Mouse (Mus musculus) layer of hippocampus, postnatal 25 days (tissue): ENCODE measurements around the gene Xpo5. TPM values are rescaled to one million over a fixed set of nuclear protein-coding genes. Genes with fewer than 3 reads are reported as not detected.

Source experiments
- DNase-seq, 2 experiments: peaks; one replicate each; pipeline ENCODE4 v3.0.0; 2022; ENCODE audit warnings: mixed read lengths in 2 of 2, low spot score in 1 of 2; ENCODE audit errors: extremely low spot score in 1 of 2
- total RNA-seq, 2 experiments: library from RNA; stranded (reverse); gene quantifications; 2 replicates each; pipeline ENCODE4 v1.2.3; 2021

The Xpo5 gene
- total RNA-seq: 10 to 100 TPM; 44.9 to 45.7 TPM

DNA sequence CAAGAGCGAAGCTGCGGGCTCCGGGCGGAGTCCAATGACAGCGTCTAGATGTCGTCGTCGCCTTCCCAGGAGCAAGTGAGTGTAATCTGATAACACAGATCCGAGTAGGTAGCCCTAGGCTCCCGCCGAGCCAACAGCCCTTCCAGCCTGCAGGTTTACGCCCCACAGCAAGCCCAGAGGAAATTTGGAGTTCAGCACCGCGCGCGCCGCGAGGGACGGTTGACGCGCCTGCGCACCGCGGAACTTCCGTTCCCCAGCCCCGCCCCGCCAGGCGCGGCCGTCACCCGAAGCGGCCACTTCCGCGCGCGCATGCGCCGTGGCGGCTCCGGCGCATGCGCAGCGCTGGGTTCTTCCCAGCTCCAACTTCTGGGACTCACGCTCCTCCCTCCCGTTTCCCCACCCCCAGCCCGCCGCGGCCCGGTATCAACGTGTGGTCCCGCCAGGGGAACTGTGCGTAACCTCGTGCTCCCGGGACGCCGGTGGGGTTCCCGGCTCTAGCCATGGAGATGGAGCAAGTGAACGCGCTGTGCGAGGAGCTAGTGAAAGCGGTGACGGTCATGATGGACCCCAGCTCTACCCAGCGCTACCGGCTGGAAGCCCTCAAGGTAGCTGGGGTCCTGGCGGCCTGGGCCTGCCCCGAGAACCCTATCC is at the start of gene Xpo5, which contains the start of gene Polh:
TSS of gene Xpo5 (plus strand) at position 362 of the 651 bp plus-strand sequence.
TSS of gene Polh (minus strand) at position 225 of the 651 bp plus-strand sequence.
- DNase-seq: peak; percentile 79 to 85

DNA sequence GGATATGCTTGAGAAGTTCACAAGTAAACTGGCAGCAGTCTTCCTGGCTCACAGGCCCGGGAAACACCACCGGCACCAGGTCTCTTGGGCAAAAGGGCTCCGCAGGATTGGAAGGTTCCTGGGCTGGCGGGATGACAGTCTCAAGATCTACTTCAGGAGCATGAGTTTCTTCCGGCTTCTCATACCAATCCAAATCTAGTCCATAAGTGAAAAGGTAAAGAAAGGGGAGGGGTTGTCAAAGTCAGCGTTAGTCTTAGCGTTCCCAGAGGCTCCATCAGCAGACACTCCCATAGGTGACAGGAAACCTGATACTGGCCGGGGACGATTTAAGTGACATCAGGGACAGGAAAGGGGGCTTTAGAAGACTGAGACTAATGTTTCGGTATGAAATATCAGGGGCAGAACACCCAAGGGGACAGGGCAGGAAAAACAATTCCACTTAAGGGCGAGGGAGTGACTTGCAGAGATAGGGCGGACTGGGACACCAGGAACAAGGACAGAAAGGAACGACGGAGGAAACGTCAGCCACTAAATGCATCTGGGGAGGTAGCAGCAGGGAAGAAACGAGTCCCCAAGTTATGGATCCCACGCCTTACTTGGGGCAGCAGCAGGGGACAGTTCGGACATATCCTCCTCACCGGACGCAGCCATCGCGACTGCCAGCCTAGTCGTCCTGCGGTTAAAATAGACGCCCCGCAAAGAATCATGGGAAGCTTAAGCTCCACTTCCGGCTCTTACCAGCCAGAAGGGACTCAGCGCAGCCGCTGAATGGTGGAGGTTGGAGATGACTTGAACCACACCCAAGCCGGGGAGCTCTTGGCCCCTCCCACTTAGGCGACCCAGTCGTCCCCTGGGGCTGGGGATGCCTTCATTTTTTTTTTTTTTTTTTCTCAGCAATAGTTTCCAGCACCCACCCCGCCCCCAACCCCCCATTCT is 49.5 kb upstream of the Xpo5 start, which contains the start of gene Mad2l1bp:
TSS of gene Mad2l1bp (minus strand) at position 707 of the 936 bp plus-strand sequence.
- peak; percentile 62 to 66 for DNase-seq

DNA sequence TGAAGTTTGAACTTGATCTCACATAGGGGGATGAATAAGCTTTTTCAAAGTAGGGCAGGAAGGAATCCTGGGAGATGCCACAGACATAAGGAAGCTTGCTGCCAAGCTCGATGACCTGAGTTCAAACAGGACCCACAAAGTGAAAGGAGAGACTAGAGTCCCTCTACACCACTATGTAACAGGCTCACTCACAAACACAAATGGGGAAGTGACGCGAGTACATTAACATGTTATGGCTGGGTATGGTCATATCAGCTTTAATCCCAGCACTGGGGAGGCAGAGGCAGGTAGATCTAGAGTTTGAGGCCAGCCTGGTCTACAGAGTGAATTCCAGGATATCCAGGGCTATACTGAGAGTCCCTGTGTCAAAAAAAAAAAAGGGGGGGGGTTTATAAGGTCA is 48.2 kb upstream of the Xpo5 start:
- DNase-seq: no peak

DNA sequence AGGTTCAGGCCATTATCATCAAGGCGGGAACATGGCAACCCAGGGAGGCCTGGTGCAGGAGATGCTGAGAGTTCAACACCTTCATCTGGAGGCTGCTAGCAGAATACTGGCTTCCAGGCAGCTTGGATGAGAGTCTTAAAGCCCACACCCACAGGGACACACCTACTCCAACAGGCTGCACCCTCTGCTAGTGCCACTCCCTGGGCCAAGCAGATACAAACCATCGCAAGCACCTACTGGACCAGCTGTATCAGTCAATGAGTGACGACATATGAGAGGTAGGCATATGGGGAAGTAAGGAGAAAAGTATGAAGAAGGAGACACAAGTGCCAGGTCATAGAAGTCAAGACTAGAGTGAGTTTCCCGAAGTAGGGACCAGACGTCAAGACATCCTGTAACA is 45.9 kb upstream of the Xpo5 start:
- DNase-seq: no peak

DNA sequence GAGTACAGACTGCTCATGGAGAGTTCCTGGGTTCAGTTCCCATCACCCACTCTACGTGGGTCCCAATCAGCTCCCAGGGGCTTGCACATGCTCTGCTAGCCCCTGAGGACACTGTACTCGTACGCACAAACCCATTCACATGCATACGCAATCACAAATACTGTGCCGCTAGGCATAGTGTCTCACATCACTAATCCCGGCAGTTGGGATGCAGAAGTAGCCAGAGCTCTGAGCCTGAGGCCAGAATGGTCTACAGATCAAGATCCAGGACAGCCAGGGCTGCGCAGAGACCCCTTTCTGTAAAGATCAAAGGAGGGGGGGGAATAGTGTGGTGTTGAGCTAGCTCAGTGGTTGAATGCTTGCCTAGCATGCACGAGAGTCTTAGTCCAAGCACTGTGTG is 45.5 kb upstream of the Xpo5 start:
- DNase-seq: no peak

DNA sequence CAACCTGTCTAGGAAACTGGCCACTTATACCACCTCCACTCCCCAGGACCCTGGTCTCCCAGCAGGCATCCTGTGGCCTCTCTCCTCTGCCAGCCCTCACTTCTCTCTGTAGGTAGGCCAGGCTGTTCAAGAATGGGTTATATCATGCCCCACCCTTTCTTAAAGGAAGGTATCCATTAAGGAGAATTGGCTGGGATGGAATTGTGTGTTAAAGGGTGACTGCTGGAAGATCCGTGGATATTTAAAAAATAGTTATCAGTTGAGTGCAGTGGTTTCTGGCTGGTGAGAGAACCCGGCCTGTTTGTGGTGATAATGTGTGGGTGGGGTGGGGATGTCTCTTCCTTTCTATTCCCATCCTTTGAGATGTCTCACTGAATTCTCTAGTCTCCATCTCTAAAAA is 43.3 kb upstream of the Xpo5 start:
- no peak for DNase-seq

DNA sequence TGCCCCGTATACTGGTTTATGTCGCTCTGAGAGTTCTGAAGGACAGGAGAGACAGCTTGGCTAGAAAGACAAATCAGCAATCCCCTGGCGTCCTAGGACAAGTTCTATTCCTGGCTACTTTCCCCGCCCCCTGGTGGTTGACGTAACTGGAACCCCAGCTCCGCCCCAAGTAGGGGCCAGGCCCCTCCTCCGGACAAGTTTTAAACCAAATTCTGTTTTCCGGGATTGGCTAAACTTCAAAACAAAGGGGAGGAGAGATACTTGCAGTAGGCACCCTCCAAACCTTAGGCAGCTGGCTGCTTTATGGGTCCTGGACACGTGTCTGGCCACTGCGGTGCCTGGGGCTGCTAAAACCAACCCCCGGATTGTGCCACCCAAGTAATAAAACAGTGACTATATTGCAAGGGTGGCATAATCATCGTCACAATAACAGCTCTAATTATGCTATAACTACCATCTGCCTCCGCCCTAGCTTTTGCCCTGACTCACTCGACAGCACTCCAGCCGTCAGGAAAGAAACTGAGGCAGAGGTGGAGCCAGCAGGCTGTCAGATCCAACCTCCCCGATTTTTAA is 42.4 kb upstream of the Xpo5 start:
- DNase-seq: peak; percentile 72 to 81

DNA sequence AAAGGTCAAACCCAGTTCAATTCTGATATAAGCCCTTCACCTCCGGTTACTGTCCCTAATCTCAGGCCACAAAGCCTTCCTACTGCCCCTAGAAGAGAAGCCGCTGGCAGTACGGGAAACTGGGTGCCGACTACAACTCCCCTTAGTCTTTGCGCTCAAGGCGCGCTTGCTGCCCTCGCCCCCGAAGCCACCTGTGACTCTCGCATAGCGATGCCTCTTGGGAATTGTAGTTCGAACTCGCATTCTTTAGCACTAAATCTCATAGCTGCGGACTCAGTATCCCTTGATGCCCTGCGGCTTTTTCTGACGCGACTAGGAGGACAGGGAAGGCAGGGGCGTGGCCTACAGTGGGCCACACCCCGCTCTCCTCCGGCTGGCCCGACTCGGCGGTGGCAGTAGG is 41.9 kb upstream of the Xpo5 start, which contains the start of gene Gtpbp2:
TSS of gene Gtpbp2 (plus strand) at position 347 of the 400 bp plus-strand sequence.
- DNase-seq: peak; percentile 74 to 83

DNA sequence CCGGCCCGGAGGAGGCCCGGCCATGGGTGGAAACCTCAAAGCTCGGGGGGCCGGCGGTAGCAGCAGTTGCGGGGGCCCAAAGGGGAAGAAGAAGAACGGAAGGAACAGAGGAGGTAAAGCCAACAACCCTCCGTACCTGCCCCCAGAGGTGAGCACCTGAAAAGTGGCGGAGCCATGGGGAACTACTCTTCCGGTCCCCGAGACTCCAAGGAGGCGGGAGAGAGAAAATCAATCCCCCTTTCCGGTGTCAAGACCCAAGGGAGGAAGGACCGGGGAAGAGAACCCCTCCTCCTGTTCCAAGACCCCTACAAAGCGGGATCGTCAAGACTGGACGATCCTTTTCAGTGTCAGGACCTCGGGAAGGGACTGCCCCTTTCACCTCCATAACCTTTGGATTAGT is 41.4 kb upstream of the Xpo5 start:
- DNase-seq: no peak

DNA sequence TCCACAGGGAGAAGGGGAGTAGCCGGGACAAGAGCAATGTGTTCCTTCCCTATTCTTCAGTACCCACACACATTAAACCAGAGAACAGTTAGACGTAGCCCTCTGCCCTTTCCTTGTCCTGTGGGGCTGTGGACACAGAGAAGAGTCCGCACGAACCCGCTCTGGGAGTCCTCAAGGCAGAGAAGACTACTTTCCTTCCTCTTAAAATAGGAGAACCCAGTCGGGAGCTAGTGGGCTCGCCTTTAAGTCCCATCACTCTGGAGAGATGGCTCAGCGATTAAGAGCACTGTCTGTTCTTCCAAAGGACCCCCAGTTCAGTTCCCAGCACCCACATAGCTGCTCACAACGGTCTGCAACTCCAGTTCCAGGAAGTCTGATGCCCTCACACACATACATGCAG is 40.9 kb upstream of the Xpo5 start:
- DNase-seq: no peak

DNA sequence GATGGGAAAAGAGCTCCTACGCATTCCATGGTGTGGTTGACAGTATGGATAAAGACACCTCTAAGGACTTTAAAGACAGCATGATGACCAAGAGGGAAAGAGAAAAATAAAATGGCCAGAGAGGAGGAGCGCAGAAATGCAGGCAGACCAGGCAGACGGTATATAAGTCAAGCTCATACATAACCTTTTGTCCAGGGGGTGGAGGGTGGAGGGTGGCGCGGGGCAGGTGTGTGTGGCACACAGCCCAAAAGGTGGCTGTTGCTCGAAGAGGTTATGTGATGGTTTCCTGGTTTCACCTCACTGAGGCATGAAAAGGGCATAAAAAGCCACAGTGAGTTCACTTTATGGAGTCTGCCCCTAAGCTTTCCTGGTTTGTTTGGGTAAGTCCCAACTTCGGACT is 40.0 kb upstream of the Xpo5 start:
- no peak for DNase-seq

DNA sequence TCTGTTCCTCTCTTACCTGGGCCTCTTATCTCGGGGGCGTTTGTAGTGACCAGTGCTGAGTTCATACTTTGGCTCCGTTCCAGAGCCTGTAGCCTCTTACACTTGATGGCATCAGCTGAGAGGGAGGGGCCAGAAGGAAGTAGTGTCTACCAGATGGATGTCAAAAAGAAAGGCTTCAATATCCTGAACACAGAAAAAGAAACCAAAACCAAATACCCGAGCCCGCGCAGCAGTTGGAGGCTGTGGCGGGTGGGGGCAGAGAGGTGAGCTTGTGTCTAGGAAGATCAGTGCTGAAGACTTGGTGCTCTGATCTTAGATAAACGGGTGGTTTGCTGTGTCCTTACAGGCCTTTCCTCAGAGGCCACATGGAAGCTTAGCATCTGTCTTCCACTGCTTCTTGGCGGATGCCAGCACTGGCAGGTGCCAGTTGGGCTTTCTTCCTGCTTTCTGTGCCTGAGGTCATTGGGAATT is 39.6 kb upstream of the Xpo5 start:
- no peak for DNase-seq

DNA sequence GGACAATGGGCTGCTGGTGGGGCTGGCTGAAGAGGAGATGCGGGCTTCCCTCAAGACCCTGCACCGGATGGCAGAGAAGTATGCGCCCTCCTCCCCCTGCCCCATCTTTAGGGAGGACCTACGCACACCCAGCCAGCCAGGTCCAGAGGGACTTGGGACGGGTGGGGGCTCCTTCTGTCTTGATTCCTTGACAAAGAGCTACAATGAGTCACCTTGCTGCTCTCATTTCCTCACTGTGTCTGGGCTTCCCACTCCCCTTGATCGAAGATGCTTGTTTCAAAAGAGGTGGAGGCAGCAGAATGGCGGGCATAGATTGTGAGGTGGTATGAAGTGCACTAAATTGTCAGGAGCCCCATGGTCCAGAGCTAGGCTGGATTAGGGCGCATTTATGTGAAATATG is 38.3 kb upstream of the Xpo5 start:
- DNase-seq: no peak

DNA sequence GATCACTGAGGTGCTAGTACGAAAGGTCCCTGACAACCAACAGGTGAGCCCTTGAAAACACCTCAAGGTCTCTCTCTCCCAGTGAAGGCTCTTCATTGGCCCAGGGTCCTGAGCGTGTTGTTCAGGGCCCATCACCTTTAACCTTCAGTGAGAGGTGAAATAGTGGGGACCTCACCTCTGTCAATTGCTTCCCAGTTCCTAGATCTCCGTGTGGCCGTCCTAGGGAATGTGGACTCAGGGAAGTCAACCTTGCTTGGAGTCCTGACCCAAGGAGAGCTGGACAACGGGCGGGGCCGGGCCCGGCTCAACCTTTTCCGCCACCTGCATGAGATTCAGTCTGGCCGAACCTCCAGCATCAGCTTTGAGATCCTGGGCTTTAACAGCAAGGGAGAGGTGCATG is 37.8 kb upstream of the Xpo5 start:
- no peak for DNase-seq

DNA sequence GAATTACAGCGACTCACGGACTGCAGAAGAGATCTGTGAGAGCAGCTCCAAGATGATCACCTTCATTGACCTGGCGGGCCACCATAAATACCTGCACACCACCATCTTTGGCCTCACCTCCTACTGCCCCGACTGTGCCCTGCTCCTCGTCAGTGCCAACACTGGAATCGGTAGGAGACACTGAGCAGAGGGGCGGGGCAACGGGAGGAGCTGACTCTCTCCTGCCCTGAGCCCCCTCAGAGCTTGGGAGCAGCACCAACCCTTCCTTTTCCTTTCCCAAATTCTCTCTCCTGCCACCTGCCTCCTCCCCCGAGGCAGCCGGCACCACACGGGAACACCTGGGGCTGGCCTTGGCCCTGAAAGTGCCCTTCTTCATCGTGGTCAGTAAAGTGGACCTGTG is 37.1 kb upstream of the Xpo5 start:
- DNase-seq: no peak

DNA sequence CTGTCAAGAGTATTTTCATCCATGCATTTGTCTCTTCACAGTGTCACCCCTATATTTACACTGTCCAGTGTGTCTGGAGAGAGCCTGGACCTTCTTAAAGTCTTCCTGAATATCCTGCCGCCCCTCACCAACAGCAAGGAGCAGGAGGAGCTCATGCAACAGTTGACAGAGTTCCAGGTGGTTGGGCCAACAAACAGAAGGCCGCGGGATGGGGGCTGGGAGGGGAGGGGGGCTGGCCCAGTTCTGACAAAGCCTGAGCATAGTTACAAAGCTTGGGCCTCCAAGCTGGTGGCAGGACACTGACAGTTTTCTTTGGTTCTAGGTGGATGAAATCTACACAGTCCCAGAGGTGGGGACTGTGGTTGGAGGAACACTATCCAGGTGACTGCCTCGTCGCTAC is 36.3 kb upstream of the Xpo5 start:
- DNase-seq: no peak

DNA sequence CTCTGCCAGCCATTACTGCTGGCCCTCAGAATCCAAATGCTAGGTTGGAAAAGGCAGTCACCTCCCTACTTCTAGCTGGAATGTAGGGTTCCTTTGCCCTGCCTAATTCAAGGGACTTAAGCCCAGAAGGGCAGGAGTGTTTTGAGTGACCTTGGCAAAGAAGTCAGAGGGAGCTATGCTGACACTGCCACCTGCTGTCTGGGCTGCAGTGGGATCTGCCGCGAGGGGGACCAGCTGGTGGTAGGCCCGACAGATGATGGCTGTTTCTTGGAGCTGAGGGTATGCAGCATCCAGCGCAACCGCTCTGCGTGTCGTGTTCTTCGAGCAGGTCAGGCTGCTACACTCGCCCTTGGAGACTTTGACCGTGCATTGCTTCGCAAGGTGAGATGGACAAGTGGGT is 35.6 kb upstream of the Xpo5 start:
- DNase-seq: no peak

DNA sequence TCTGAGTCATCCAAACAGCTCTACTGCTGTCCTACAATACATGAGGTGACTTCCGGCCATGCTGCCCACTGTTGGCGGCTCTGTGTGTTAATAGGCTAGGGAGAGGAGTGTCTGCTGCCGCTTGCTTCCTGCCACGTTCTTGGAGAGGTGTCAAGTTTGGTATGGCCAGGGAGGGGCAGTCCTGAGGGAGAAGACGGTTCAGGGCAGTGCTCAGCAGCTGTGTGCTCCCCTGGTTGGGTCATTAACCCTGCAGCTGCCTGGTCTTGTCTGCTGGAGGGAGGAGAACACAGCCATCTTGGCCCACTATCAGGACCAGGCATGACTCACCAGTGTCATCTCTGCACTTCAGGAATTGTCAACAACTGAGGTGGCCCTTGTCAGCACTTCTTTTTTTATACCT is 34.3 kb upstream of the Xpo5 start:
- no peak for DNase-seq

DNA sequence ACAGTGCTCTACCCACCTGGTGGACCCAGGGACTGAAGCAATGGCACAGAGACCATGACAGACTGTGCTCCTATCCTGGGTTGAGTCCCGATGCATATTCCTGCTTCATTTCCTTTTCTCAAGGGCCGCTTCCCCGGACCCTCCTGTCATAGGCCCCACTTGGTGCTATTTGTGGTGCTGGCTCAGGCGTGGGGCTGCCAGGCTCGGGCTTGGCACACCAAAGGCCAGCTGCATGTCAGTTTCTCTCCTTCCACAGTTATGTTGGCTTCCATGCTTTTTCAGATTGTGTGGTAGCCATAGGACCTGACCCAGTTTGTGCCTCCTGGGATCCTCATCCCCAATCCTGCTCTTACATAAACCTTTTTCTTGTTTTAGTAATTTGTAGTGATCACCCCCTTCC is 33.8 kb upstream of the Xpo5 start:
- DNase-seq: no peak

DNA sequence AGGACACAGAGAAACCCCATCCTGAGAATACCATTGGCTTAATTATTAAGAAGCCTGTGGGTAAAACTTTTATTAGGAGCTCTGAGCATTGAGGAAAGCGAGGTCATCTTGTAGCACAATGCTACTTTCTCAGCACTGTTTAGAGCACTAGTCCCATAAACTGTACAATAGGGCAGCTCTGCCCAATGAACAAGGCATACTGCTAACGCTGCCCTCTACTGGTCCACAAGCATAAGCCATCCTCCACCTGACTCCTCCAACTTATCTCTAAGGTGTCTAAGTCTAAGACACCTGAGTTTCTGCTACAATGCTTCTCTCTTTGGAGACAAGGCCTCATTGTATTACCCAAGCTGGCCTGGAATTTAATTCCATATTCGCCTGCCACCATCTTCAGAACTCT is 32.0 kb upstream of the Xpo5 start:
- no peak for DNase-seq

DNA sequence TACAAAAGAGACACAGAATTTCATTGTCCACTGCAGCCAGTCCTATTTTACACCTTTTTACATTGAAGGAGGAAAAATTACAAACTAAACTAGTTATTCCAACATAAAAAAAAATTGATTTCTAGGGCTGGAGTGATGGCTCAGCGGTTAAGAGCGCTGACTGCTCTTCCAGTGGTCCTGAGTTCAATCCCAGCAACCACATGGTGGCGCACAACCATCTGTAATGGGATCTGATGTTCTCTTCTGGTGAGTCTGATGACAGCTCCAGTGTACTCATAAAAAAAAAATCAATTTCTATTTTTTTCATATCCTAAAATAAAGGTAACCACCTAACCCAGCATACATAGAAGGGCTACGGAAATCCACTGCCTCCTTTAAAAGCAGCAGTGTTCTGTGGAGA is 20.3 kb upstream of the Xpo5 start:
- peak in 1 of 2 experiments; percentile 30 for DNase-seq
